Mouse (Mus musculus) erythroblast, embryonic 14.5 days (primary cell): ENCODE data around the gene Kyat1.

ENCODE experiments used
- GATA1 ChIP-seq: IDR thresholded peaks from 2 replicates; pipeline ENCODE4 v1.6.1; 2012; ENCODE audit warnings: low read length, inconsistent platforms, mixed read lengths
- TAL1 ChIP-seq: IDR thresholded peaks from 3 replicates; pipeline ENCODE4 v1.6.1; 2012; ENCODE audit warnings: low read length, inconsistent platforms, mixed read lengths

GRCm38 (mm10) chr2:30177700-30178675 is 27.7 kb downstream of the Kyat1 start, which contains the start of gene Spout1:
- TF ChIP-seq GATA1 (no peak), TAL1 (no peak)
